ENCODE assay signal across 8 mouse cellular contexts in genomic region chr8:124720938-124721861, GRCm38 (mm10). TPM values are rescaled to one million over a fixed set of nuclear protein-coding genes. Genes with fewer than 3 reads are reported as not detected.
A peak's percentile ranks its signal among the peaks of the same experiment; 100 is the strongest.
DNase-seq lines count a peak whose midpoint lies in the region; ATAC-seq and TF ChIP-seq lines count a peak whose summit lies in the region.

No protein-coding gene starts in this region.

- intact Hi-C loops in left cerebral cortex, adult 2 months (cut with DNase I), result loop anchor here (5.0 kb wide), 1 partner anchor 71 kb away; the partner anchor contains the start of gene Trim67

- peak; percentile 49 for ATAC-seq in embryonic facial prominence, embryonic 15.5 days (ENCODE audit: insufficient number of reproducible peaks, low FRiP score, low TSS enrichment, low read depth)
- peak; percentile 64; the same call in 1 of the 2 replicates for ATAC-seq in limb, embryonic 11.5 days (ENCODE audit: insufficient number of reproducible peaks, low FRiP score, low TSS enrichment, low read depth)
- peak; percentile 71 for ATAC-seq in neural tube, embryonic 14.5 days (ENCODE audit: low read depth)

- peak overlapping the region; percentile 59 for H3K9ac ChIP-seq in embryonic facial prominence, embryonic 15.5 days
- H3K9ac ChIP-seq in limb, embryonic 11.5 days (ENCODE audit: low read length), result peak overlapping the region; percentile 85
- H3K9ac ChIP-seq in neural tube, embryonic 14.5 days (replicated peaks; ENCODE audit: low read depth, low read length), result peak overlapping the region; percentile 85

- H3K9me3 ChIP-seq in embryonic facial prominence, embryonic 15.5 days (replicated peaks), result no peaks in the 10 kb centered on the region
- no peaks in the 10 kb centered on the region for H3K9me3 ChIP-seq in limb, embryonic 11.5 days (ENCODE audit: control insufficient read depth, low read length)
- H3K9me3 ChIP-seq in neural tube, embryonic 14.5 days (ENCODE audit: control insufficient read depth, low read length), result no peaks in the 10 kb centered on the region

- no peak for DNase-seq in left cerebral cortex, adult 2 months (ENCODE audit: extremely low spot score in 1 of 2, low spot score in 2 of 2)
- no peak for DNase-seq in left cerebral cortex, adult 11 months (ENCODE audit: low spot score)
- peak; percentile 53 for DNase-seq in MN1 (ENCODE audit: low spot score)
- DNase-seq in limb, embryonic 11.5 days (ENCODE audit: low spot score), result no peak
- no peak for DNase-seq in urinary bladder, adult 2 months (ENCODE audit: low spot score)
- no peak for DNase-seq in layer of hippocampus, postnatal 36 days

- no peak for TF ChIP-seq CTCF in left cerebral cortex, adult 2 months (IDR thresholded peaks at IDR 0.05)

- peak overlapping the region; percentile 98 for H3K4me3 ChIP-seq in left cerebral cortex, adult 2 months
- peak overlapping the region; percentile 83 for H3K4me3 ChIP-seq in embryonic facial prominence, embryonic 15.5 days (replicated peaks)
- H3K4me3 ChIP-seq in limb, embryonic 11.5 days (ENCODE audit: low read depth, low read length), result peak overlapping the region; percentile 99
- H3K4me3 ChIP-seq in neural tube, embryonic 14.5 days (ENCODE audit: low read depth, low read length), result peak overlapping the region; percentile 89

- H3K4me2 ChIP-seq in embryonic facial prominence, embryonic 15.5 days (replicated peaks), result peak overlapping the region; percentile 91
- peak overlapping the region; percentile 88 for H3K4me2 ChIP-seq in limb, embryonic 11.5 days (ENCODE audit: low read depth, severe bottlenecking)
- H3K4me2 ChIP-seq in neural tube, embryonic 14.5 days (ENCODE audit: low read depth, low read length), result peak overlapping the region; percentile 89

- whole genome bisulfite sequencing in embryonic facial prominence, embryonic 15.5 days, result 3% methylated on average over 31 of the region's 31 CpGs
- WGBS in limb, embryonic 11.5 days, result 4% methylated on average over 29 of the region's 31 CpGs
- WGBS in neural tube, embryonic 14.5 days, result 2% methylated on average over 31 of the region's 31 CpGs

- H3K4me1 ChIP-seq in embryonic facial prominence, embryonic 15.5 days, result peaks cover 23% of the 10 kb centered on the region
- peaks cover 10% of the 10 kb centered on the region; the same call in 1 of the 2 replicates for H3K4me1 ChIP-seq in limb, embryonic 11.5 days (ENCODE audit: control insufficient read depth, insufficient read depth, low read length)
- H3K4me1 ChIP-seq in neural tube, embryonic 14.5 days (ENCODE audit: control insufficient read depth, insufficient read depth, low read length), result peaks cover 21% of the 10 kb centered on the region

- no peaks in the 10 kb centered on the region for H3K27me3 ChIP-seq in embryonic facial prominence, embryonic 15.5 days
- no peaks in the 10 kb centered on the region for H3K27me3 ChIP-seq in limb, embryonic 11.5 days (ENCODE audit: control insufficient read depth, insufficient read depth, low read length)
- no peaks in the 10 kb centered on the region for H3K27me3 ChIP-seq in neural tube, embryonic 14.5 days (ENCODE audit: control insufficient read depth, insufficient read depth, low read length)

- peak overlapping the region; percentile 80 for H3K27ac ChIP-seq in left cerebral cortex, adult 2 months
- H3K27ac ChIP-seq in embryonic facial prominence, embryonic 15.5 days (replicated peaks), result no peak overlapping the region
- no peak overlapping the region for H3K27ac ChIP-seq in limb, embryonic 11.5 days (replicated peaks; ENCODE audit: low read depth, low read length)
- H3K27ac ChIP-seq in neural tube, embryonic 14.5 days (ENCODE audit: low read depth, low read length), result peak overlapping the region; percentile 60; the same call in 1 of the 2 replicates

- H3K36me3 ChIP-seq in embryonic facial prominence, embryonic 15.5 days, result peaks cover 3% of the 10 kb centered on the region; the same call in 1 of the 2 replicates
- H3K36me3 ChIP-seq in limb, embryonic 11.5 days (ENCODE audit: control insufficient read depth, insufficient read depth, low read length), result no peaks in the 10 kb centered on the region
- H3K36me3 ChIP-seq in neural tube, embryonic 14.5 days (ENCODE audit: control insufficient read depth, insufficient read depth, low read length), result no peaks in the 10 kb centered on the region

RNA-seq across cellular contexts. Expression of gene Ttc13, which starts 0.6 kb away (rescaled TPM):
- 10 to 100 TPM; 41.4 to 42.6 TPM for total RNA-seq in left cerebral cortex, adult 2 months (2021)
- polyA plus RNA-seq in embryonic facial prominence, embryonic 15.5 days (2015; fragmentation: Nextera tagmentation; extraction: Ambion mirVana), result 39.7 and 41.2 TPM in 2 replicates
- 49.5 and 53.9 TPM in 2 replicates for polyA plus RNA-seq in limb, embryonic 11.5 days (2014; fragmentation: Nextera tagmentation; extraction: Ambion mirVana)
- 70.9 and 73.9 TPM in 2 replicates for polyA plus RNA-seq in neural tube, embryonic 14.5 days (2014; fragmentation: Nextera tagmentation; extraction: Ambion mirVana)
- 18.2 and 19.1 TPM in 2 replicates for polyA plus RNA-seq in urinary bladder, adult 2 months (2012; rRNA removed)
- total RNA-seq in layer of hippocampus, postnatal 36 days (2021), result 10 to 100 TPM; 45.4 to 53.5 TPM

RNA-seq across cellular contexts. Expression of gene Arv1, which starts 0.7 kb away (rescaled TPM):
- 10 to 100 TPM; 13.0 to 13.9 TPM for total RNA-seq in left cerebral cortex, adult 2 months (2021)
- polyA plus RNA-seq in embryonic facial prominence, embryonic 15.5 days (2015; fragmentation: Nextera tagmentation; extraction: Ambion mirVana), result 19.4 and 21.6 TPM in 2 replicates
- 27.3 and 30.5 TPM in 2 replicates for polyA plus RNA-seq in limb, embryonic 11.5 days (2014; fragmentation: Nextera tagmentation; extraction: Ambion mirVana)
- 38.0 and 39.3 TPM in 2 replicates for polyA plus RNA-seq in neural tube, embryonic 14.5 days (2014; fragmentation: Nextera tagmentation; extraction: Ambion mirVana)
- 11.7 and 15.4 TPM in 2 replicates for polyA plus RNA-seq in urinary bladder, adult 2 months (2012; rRNA removed)
- 10 to 100 TPM; 13.7 to 13.8 TPM for total RNA-seq in layer of hippocampus, postnatal 36 days (2021)

RNA-seq across cellular contexts. Expression of gene Fam89a, which starts 30.4 kb away (rescaled TPM):
- total RNA-seq in left cerebral cortex, adult 2 months (2021), result under 1 TPM; 0.77 to 0.87 TPM
- 5.4 and 6.6 TPM in 2 replicates for polyA plus RNA-seq in embryonic facial prominence, embryonic 15.5 days (2015; fragmentation: Nextera tagmentation; extraction: Ambion mirVana)
- polyA plus RNA-seq in limb, embryonic 11.5 days (2014; fragmentation: Nextera tagmentation; extraction: Ambion mirVana), result 3.7 and 4.5 TPM in 2 replicates
- 0.91 and 7.0 TPM in 2 replicates for polyA plus RNA-seq in neural tube, embryonic 14.5 days (2014; fragmentation: Nextera tagmentation; extraction: Ambion mirVana)
- polyA plus RNA-seq in urinary bladder, adult 2 months (2012; rRNA removed), result 1.1 and 1.5 TPM in 2 replicates
- under 1 TPM; 0.48 to 0.95 TPM for total RNA-seq in layer of hippocampus, postnatal 36 days (2021)

RNA-seq across cellular contexts. Expression of gene 2310022B05Rik, which starts 58.0 kb away (rescaled TPM):
- total RNA-seq in left cerebral cortex, adult 2 months (2021), result 10 to 100 TPM; 56.2 to 59.4 TPM
- polyA plus RNA-seq in embryonic facial prominence, embryonic 15.5 days (2015; fragmentation: Nextera tagmentation; extraction: Ambion mirVana), result 37.3 and 38.6 TPM in 2 replicates
- 28.2 and 30.4 TPM in 2 replicates for polyA plus RNA-seq in limb, embryonic 11.5 days (2014; fragmentation: Nextera tagmentation; extraction: Ambion mirVana)
- 21.9 and 25.2 TPM in 2 replicates for polyA plus RNA-seq in neural tube, embryonic 14.5 days (2014; fragmentation: Nextera tagmentation; extraction: Ambion mirVana)
- polyA plus RNA-seq in urinary bladder, adult 2 months (2012; rRNA removed), result 42.1 and 45.9 TPM in 2 replicates
- total RNA-seq in layer of hippocampus, postnatal 36 days (2021), result 10 to 100 TPM; 71.9 to 76.2 TPM

Comparison
In these comparisons a context has a peak if more than half of its experiments do, and no peak if none do; other contexts are left out.
1. H3K27ac ChIP-seq: peak in left cerebral cortex, adult 2 months (single experiment) and neural tube, embryonic 14.5 days (single experiment); none in embryonic facial prominence, embryonic 15.5 days (single experiment) and limb, embryonic 11.5 days (single experiment).
2. Peak in every context shown above with its lines, with median percentiles within 50 percentile points of each other: H3K4me3 ChIP-seq, ATAC-seq, H3K4me2 ChIP-seq and H3K9ac ChIP-seq.